Mouse (Mus musculus) cerebellum, adult (tissue): ENCODE results near the gene Rpl39.
A peak's percentile ranks its signal among the peaks of the same experiment; 100 is the strongest.
"Not testable (repeated sequence)": the region's sequence is repeated elsewhere in the genome, so short reads cannot be mapped to it uniquely, and the experiment has no call there.

Source experiments
- ATAC-seq: cut with Nextera tagmentation; 2 replicates; pipeline ENCODE4 v1.9.2; 2017; ENCODE audit warnings: mild to moderate bottlenecking, moderate library complexity, mixed read lengths; ENCODE audit not compliant: insufficient number of reproducible peaks, low FRiP score, low TSS enrichment

The Rpl39 gene

GRCm38 (mm10) chrX:37084927-37085660 lies at the start of gene Rpl39:
TSS of gene Rpl39 (minus strand) at chrX:37085402.
- peak; percentile 96 for ATAC-seq

- peak; percentile 84 for ATAC-seq
Observed at GRCm38 (mm10) chrX:37126671-37127358, 41.6 kb upstream of the Rpl39 start, which contains the start of gene Nkap. TSS of gene Nkap (plus strand) at chrX:37126795.

DNA sequence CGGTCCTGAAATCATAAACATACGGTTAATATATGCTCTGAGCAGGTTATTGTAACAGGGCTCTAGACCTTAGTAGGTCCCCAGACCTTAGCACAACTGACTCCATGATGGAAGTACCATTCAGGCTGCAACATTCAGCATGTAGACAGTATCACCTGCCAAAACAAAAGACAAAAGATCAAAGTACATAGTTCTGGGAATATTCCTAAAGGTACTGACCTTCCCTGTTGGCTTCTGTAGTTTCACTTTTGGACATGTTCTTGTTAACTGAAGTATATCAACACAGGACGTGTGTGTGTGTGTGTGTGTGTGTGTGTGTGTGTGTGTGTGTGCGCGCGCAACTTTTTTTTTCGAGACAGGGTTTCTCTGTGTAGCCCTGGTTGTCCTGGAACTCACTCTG lies 40.3 kb upstream of the Rpl39 start:
- ATAC-seq = no peak

- no peak for ATAC-seq
Observed at GRCm38 (mm10) chrX:37120212-37120611, 35.0 kb upstream of the Rpl39 start.

DNA sequence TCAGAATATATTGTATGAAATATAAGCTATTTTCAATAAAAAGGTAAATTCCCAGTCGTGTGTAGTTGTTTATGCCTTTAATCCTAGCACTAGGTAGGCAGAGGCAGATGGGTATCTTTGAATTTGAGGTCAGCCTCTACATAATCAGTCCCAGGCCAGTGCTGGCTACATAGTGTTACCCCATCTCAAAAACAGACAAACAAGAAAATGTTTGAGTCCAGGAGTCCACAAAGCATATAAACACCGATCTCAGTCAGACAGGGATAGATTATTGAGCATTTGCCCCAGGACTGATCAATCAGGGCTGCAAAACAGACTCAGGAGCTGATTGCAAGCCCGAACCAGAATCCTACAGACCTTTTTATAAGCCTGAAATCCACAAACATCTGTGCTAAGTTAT lies 34.4 kb upstream of the Rpl39 start:
- ATAC-seq = no peak

- no peak for ATAC-seq
Observed at GRCm38 (mm10) chrX:37117085-37117484, 31.9 kb upstream of the Rpl39 start.

DNA sequence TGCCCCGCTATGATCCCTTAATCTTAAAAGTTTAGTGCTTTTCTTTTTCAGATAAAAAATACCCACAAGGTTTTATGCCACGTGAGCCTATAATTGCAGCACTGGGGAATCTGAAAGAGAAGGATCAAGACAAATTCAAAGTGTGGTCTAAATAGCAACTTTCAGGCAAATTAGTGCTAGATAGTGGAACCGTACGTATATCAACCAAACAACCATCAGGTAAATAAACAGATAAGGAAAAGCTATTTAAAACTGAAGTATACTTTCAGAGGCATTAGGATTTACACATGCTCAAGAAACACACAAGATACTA lies 25.6 kb upstream of the Rpl39 start:
- ATAC-seq = no peak

DNA sequence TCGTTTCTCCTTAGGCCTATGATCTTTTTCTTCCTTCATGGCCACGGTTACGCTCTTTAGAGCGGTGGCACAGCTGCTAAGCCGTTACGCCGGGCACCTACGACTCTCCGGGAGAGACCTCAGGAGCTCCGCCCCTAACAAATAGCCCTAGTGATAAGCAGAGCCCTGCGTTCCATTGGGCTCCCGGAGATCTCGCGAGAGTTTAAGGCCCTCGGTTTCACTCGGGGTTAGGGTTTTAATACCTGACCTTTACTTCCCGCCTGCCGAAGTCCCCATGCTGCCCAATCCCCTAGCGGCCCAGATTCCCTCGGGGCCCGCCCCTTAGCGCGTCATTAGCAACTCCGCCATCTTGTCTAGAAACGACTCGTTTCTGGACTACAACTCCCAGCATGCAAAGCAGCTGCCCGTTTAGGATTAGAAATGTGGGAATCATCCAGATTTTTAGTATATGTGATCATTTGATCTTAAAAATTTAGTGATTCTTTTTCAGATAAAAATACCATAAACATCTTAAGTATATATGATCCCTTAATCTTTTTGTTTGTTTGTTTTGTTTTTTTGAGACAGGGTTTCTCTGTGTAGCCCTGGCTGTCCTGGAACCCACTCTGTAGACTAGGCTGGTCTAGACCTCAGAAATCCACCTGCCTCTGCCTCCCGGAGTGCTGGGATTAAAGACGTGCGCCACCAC lies 25.1 kb upstream of the Rpl39 start, which contains the start of gene Upf3b:
Upf3b (minus strand) TSS at position 130 of the 688 bp plus-strand sequence.
- ATAC-seq = peak; percentile 100

DNA sequence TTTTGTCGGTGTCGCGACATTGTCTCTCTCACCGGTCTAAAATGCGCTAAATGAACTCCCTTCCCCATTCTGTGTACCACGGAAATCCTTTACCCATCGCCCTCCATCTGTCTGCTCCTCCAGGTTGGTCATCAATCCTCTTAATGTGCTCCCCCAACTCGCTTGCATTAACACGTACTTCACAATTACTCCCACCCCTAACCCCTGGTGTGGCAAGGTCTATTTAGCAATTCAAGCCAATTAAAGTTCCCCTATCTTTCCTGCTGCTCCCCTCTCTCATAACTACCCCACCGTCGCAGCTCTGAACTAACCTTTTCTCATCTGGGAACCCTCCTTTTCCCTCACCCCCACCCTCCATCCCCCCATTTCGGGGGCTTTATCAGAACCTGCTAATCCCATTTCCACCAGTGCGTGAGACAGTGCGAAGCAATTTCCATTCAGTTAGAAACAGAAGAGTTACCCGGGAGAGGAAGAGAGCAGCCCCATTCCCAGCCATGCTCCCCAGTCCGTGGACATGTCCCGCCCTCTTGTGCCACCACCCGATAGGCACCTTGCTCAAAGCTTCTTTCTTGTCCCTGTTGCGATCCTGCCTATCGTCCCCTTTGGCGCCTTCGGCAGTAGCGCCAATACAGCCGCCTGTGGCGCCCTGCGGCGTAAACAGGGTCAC lies 24.5 kb upstream of the Rpl39 start:
- ATAC-seq = peak; percentile 78

GRCm38 (mm10) chrX:37103826-37104225 lies 18.6 kb upstream of the Rpl39 start:
- ATAC-seq = no peak

- no peak for ATAC-seq
Observed at GRCm38 (mm10) chrX:37098681-37099080, 13.5 kb upstream of the Rpl39 start.

GRCm38 (mm10) chrX:37095106-37095768 lies 10.0 kb upstream of the Rpl39 start:
- no peak for ATAC-seq

GRCm38 (mm10) chrX:37091457-37091856 lies 6.3 kb upstream of the Rpl39 start:
- ATAC-seq = no peak

DNA sequence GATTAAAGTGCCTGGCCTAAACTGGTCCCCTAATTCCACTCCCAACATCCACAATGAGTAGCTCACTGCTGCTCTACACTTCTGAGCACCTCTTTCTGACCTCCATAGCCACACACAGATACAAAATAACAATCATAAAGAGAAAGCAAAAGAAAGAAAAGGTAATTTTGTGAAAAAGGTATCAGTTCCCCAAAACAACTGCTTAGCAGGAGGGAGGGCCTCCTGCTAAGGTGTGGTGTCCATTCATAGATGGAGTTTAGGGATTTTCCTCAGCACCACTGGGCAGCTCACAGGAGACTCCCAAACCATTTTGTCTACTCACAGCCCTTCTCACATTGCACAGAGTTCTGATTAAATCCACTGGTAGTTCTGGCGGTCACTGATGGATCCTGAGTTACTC lies 3.6 kb upstream of the Rpl39 start:
- no peak for ATAC-seq

- no peak for ATAC-seq
Observed at GRCm38 (mm10) chrX:37085665-37086064, 463 bp upstream of the Rpl39 start.

DNA sequence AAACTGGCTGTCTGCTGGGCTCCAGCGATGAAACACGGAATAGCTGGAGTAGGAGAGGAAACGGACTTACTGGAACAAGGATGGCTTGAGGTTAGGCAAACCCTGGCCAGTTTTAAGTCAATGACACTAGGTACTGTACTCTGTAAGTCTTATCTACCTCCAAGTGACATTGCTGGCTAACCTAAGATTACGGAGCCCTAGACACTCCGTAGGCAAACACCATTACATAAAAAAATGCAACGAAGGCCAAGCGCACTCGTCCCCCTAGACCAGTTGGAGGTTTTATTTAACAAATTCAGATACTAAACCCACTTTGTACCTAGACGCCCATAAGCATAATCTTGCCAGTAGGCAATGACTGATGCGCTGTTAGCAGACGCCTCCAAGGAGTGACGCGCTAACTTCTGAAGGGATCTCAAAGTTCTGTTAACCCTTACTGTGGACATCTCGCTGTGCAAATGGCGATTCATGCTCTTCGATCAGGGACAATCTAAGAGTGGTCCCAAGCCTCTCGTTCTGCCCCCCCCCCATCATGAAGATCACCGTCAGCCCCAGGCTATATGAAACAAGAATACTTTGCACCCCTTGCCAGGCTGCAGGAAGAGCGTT lies 780 bp downstream of the Rpl39 start:
- ATAC-seq = no peak

- no peak for ATAC-seq
Observed at GRCm38 (mm10) chrX:37081194-37081593, 4.0 kb downstream of the Rpl39 start.

- not testable (repeated sequence) for ATAC-seq
Observed at GRCm38 (mm10) chrX:37080345-37080744, 4.9 kb downstream of the Rpl39 start.

DNA sequence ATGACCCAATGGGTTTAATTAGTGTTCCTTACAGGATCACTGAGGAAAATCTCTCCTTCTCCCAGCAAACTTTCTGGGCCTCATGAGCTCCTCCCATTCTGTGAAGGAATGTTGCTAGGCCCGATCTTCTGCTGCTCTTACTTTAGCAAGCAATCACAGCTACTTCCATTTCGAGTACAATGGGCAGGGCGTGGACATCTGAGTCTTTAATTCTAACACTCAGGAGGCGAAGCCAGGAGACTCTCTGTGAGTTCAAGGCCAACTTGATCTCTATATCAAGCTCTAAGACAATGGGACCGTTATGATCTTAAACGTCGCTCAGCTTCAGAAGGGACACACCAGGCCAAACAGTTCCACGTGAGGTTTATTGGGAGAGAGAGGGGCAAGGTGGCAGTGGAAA lies 8.6 kb downstream of the Rpl39 start:
- ATAC-seq = no peak
